Mouse (Mus musculus): ENCODE data around the gene Atg9a. TPM values are rescaled to one million over a fixed set of nuclear protein-coding genes. Genes with fewer than 3 reads are reported as not detected.
A peak's percentile ranks its signal among the peaks of the same experiment; 100 is the strongest.

Atg9a gene
- polyA plus RNA-seq, 2 experiments, result 16.4 to 17.4 TPM

GRCm38 (mm10) chr1:75221538-75221937 is 29.5 kb upstream of the Atg9a start:
- peaks cover 9% of the 10 kb centered on the region for H3K36me3 ChIP-seq (replicated peaks; ENCODE audit: control insufficient read depth, insufficient read depth, low read depth)
- no peak overlapping the region for H3K27ac ChIP-seq
- WGBS (ENCODE audit: insufficient replicate concordance), result 49% methylated on average over 3 of the region's 3 CpGs
- H3K27me3 ChIP-seq (ENCODE audit: control insufficient read depth, insufficient read depth, low read length), result peaks cover 15% of the 10 kb centered on the region
- TF ChIP-seq EP300 (IDR thresholded peaks at IDR 0.05; ENCODE audit: low read depth) (no peak), CTCF (IDR thresholded peaks at IDR 0.05; ENCODE audit: low read depth) (no peak)
- H3K4me2 ChIP-seq (ENCODE audit: low read depth), result no peak overlapping the region
- H3K9me3 ChIP-seq (ENCODE audit: control insufficient read depth, low read length), result no peaks in the 10 kb centered on the region
- H3K4me3 ChIP-seq (ENCODE audit: insufficient read depth in 1 of 2, low read depth in 2 of 2, low read length in 2 of 2), result no peak overlapping the region
- no peak for ATAC-seq (ENCODE audit: insufficient read depth)
- DNase-seq (ENCODE audit: low read depth in 3 of 3, low spot score in 3 of 3), result no peak
- no peak overlapping the region for H3K9ac ChIP-seq (replicated peaks)
- peaks cover 8 to 17% of the 10 kb centered on the region in 2 experiments for H3K4me1 ChIP-seq (replicated peaks; ENCODE audit: control insufficient read depth in 2 of 2, insufficient read depth in 2 of 2, low read length in 1 of 2)

DNA sequence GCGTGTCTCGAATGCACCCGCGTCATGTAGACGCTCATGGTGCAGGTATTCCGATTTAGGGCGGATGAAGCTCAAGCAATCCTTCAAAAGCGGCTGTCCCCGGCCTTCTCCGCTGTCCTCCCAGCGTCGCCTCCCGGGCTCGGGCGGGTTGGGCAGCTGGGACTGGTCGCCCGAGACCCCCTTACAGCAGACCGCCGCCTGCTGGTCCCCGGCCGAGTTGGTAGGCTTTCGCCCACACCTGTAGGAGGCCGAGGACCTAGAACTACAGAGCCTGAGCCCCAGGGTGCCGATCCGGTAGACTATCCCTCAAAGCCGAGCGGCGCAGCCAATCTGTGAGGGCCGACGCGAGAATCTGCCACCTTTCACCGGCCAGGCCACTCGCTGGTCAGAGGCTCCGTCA is 27.5 kb upstream of the Atg9a start, which contains the start of gene Tuba4a:
Tuba4a (minus strand) TSS at position 335 of the 400 bp plus-strand sequence.
- Histone ChIP-seq H3K9ac (replicated peaks) (peak within 1 kb of the TSS; percentile 90), H3K4me1 (replicated peaks; ENCODE audit: control insufficient read depth in 2 of 2, insufficient read depth in 2 of 2, low read length in 1 of 2) (peaks cover 28% of the 10 kb centered on the region in 2 experiments), H3K4me2 (ENCODE audit: low read depth) (peak within 1 kb of the TSS; percentile 75), H3K9me3 (ENCODE audit: control insufficient read depth, low read length) (no peaks in the 10 kb centered on the region), H3K27ac (peak within 1 kb of the TSS; percentile 95), H3K27me3 (ENCODE audit: control insufficient read depth, insufficient read depth, low read length) (peaks cover 15% of the 10 kb centered on the region), H3K4me3 (ENCODE audit: insufficient read depth in 1 of 2, low read depth in 2 of 2, low read length in 2 of 2) (peak within 1 kb of the TSS; percentile 68 to 94), H3K36me3 (replicated peaks; ENCODE audit: control insufficient read depth, insufficient read depth, low read depth) (peaks cover 29% of the 10 kb centered on the region)
- no peak for DNase-seq (ENCODE audit: low read depth in 3 of 3, low spot score in 3 of 3)
- peak; percentile 5 for ATAC-seq (ENCODE audit: insufficient read depth)
- WGBS (ENCODE audit: insufficient replicate concordance), result 4% methylated on average over 34 of the region's 34 CpGs
- TF ChIP-seq EP300 (IDR thresholded peaks at IDR 0.05; ENCODE audit: low read depth) (no peak), CTCF (IDR thresholded peaks at IDR 0.05; ENCODE audit: low read depth) (no peak; the same call in 1 of the 2 replicates)

DNA sequence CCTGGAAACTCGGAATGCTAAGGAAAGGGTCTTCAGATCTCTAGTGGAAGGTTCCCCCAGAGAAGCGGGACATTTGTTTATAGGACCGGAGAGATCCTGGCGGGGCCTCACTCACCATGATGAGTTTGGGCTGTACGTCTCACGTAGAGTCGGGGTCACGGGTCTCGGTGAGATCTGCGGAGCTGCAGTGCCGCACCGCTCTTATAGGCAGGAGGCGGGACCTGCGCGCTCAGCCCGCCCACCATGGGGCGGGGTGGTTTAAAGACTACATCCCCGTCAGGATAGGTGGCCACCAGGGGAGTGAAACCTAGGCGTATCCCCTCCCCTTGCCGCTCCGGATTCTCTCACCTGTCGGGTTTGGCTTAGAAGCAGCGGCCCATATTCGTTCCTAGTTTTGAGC is 27.1 kb upstream of the Atg9a start:
- peak overlapping the region; percentile 90 for H3K9ac ChIP-seq (replicated peaks)
- ATAC-seq (ENCODE audit: insufficient read depth), result peak; percentile 85
- peaks cover 15% of the 10 kb centered on the region for H3K27me3 ChIP-seq (ENCODE audit: control insufficient read depth, insufficient read depth, low read length)
- under 1% methylated on average over 24 of the region's 24 CpGs for WGBS (ENCODE audit: insufficient replicate concordance)
- peak; percentile 85 to 89 (median 88) for DNase-seq (ENCODE audit: low read depth in 3 of 3, low spot score in 3 of 3)
- no peaks in the 10 kb centered on the region for H3K9me3 ChIP-seq (ENCODE audit: control insufficient read depth, low read length)
- H3K4me1 ChIP-seq (replicated peaks; ENCODE audit: control insufficient read depth in 2 of 2, insufficient read depth in 2 of 2, low read length in 1 of 2), result peaks cover 30 to 31% of the 10 kb centered on the region in 2 experiments
- peaks cover 33% of the 10 kb centered on the region for H3K36me3 ChIP-seq (replicated peaks; ENCODE audit: control insufficient read depth, insufficient read depth, low read depth)
- peak overlapping the region; percentile 75 for H3K4me2 ChIP-seq (ENCODE audit: low read depth)
- H3K27ac ChIP-seq, result peak overlapping the region; percentile 95
- H3K4me3 ChIP-seq (ENCODE audit: insufficient read depth in 1 of 2, low read depth in 2 of 2, low read length in 2 of 2), result peak overlapping the region; percentile 68 to 94
- TF ChIP-seq CTCF (IDR thresholded peaks at IDR 0.05; ENCODE audit: low read depth) (peak; percentile 65), EP300 (IDR thresholded peaks at IDR 0.05; ENCODE audit: low read depth) (no peak; the same call in 1 of the 2 replicates)

DNA sequence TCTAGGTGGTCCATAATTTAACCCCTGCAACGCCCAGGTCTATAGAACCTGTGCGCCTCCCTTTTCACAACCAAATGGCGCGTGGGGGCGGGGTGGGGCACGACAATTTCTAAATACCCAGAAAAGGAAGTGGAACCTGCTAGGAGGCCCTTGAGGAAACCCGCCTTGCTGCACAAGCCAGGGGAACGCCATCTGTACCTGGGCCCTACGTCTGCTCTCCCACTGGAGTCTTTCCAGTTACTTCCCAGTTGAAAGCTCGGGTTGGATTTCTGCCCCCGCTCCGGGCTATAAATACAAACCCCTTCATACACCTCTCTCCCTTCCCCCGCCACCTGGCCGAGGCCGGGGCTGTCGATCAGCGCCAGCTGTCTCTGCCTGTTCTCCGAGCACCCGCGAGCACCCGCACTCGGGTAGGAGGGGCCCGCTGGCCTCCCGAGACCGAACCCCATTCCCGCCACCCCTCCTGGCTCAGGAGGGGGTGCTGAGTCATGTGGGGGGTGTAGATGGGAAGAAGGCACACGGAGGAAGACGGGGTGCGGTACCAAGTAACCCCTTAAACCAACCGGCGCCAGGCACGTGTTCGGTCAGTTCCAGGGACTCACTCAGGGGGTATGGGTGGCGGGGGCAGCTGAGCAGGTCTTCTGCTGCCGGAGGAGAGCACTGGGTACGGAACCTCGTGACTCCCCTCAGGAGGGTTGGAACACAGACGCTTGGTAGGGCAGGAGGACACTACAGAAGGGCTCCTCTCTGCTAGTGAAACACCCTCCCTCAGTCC is 26.4 kb upstream of the Atg9a start:
- Histone ChIP-seq H3K4me1 (replicated peaks; ENCODE audit: control insufficient read depth in 2 of 2, insufficient read depth in 2 of 2, low read length in 1 of 2) (peaks cover 37% of the 10 kb centered on the region in 2 experiments), H3K4me2 (ENCODE audit: low read depth) (peak overlapping the region; percentile 75), H3K9me3 (ENCODE audit: control insufficient read depth, low read length) (no peaks in the 10 kb centered on the region), H3K4me3 (ENCODE audit: insufficient read depth in 1 of 2, low read depth in 2 of 2, low read length in 2 of 2) (peak overlapping the region; percentile 68 to 94), H3K27ac (peak overlapping the region; percentile 95), H3K27me3 (ENCODE audit: control insufficient read depth, insufficient read depth, low read length) (peaks cover 15% of the 10 kb centered on the region), H3K36me3 (replicated peaks; ENCODE audit: control insufficient read depth, insufficient read depth, low read depth) (peaks cover 38% of the 10 kb centered on the region), H3K9ac (replicated peaks) (peak overlapping the region; percentile 90)
- DNase-seq (ENCODE audit: low read depth in 3 of 3, low spot score in 3 of 3), result peak in 1 of 3 experiments; percentile 65
- WGBS (ENCODE audit: insufficient replicate concordance), result under 1% methylated on average over 38 of the region's 38 CpGs
- ATAC-seq (ENCODE audit: insufficient read depth), result peak; percentile 67
- TF ChIP-seq CTCF (IDR thresholded peaks at IDR 0.05; ENCODE audit: low read depth) (no peak), EP300 (IDR thresholded peaks at IDR 0.05; ENCODE audit: low read depth) (peak; percentile 4; the same call in 1 of the 2 replicates)

- H3K9ac ChIP-seq (replicated peaks), result peak overlapping the region; percentile 90
- H3K27me3 ChIP-seq (ENCODE audit: control insufficient read depth, insufficient read depth, low read length), result peaks cover 15% of the 10 kb centered on the region
- no peak for TF ChIP-seq EP300 (IDR thresholded peaks at IDR 0.05; ENCODE audit: low read depth)
- no peak for TF ChIP-seq CTCF (IDR thresholded peaks at IDR 0.05; ENCODE audit: low read depth)
- peaks cover 40% of the 10 kb centered on the region for H3K36me3 ChIP-seq (replicated peaks; ENCODE audit: control insufficient read depth, insufficient read depth, low read depth)
- peak overlapping the region; percentile 75 for H3K4me2 ChIP-seq (ENCODE audit: low read depth)
- DNase-seq (ENCODE audit: low read depth in 3 of 3, low spot score in 3 of 3) (no peak), ATAC-seq (ENCODE audit: insufficient read depth) (peak; percentile 5; the same call in 1 of the 2 replicates)
- peak overlapping the region; percentile 68 to 94 for H3K4me3 ChIP-seq (ENCODE audit: insufficient read depth in 1 of 2, low read depth in 2 of 2, low read length in 2 of 2)
- under 1% methylated on average over 6 of the region's 6 CpGs for WGBS (ENCODE audit: insufficient replicate concordance)
- peak overlapping the region; percentile 95 for H3K27ac ChIP-seq
- peaks cover 43% of the 10 kb centered on the region in 2 experiments for H3K4me1 ChIP-seq (replicated peaks; ENCODE audit: control insufficient read depth in 2 of 2, insufficient read depth in 2 of 2, low read length in 1 of 2)
- H3K9me3 ChIP-seq (ENCODE audit: control insufficient read depth, low read length), result no peaks in the 10 kb centered on the region
Measured at GRCm38 (mm10) chr1:75217893-75218226, 25.9 kb upstream of the Atg9a start.

All from liver, embryonic 14.5 days (tissue).